Mouse (Mus musculus) liver, postnatal 0 days (tissue): Measurements from ENCODE around the gene Ppp1r10.

Experiments
- CTCF ChIP-seq: sonication (generic); IDR thresholded peaks from 2 replicates; pipeline ENCODE4 v1.5.1; 2016; ENCODE audit warnings: antibody characterized with exemption, low read depth
- EP300 ChIP-seq: IDR thresholded peaks from 2 replicates; pipeline ENCODE4 v1.6.1; 2016; ENCODE audit warnings: antibody characterized with exemption, low read depth, mild to moderate bottlenecking

GRCm38 (mm10) chr17:35939941-35940340, 23.7 kb downstream of the Ppp1r10 start:
- TF ChIP-seq CTCF (no peak), EP300 (no peak)
